26 mouse cellular contexts compared by ENCODE assay signal in genomic region chr1:20981764-20982163, GRCm38 (mm10). TPM values are rescaled to one million over a fixed set of nuclear protein-coding genes. Genes with fewer than 3 reads are reported as not detected.
A peak's percentile ranks its signal among the peaks of the same experiment; 100 is the strongest.
DNase-seq lines count a peak whose midpoint lies in the region; ATAC-seq and TF ChIP-seq lines count a peak whose summit lies in the region.
"Had no signal": no experiment of that assay in that cellular context is flagged by ENCODE, and none has a peak within 500 bp of the region (broad histone marks: within the 10 kb centered on the region; RNA-seq: fewer than 3 reads in every experiment).

No protein-coding gene starts in this region.

- H3K4me2 ChIP-seq in heart, embryonic 11.5 days: no peak overlapping the region
- H3K4me2 ChIP-seq: embryonic facial prominence, embryonic 12.5 days; embryonic facial prominence, embryonic 15.5 days; heart, embryonic 12.5 days; heart, embryonic 15.5 days; hindbrain, embryonic 15.5 days had no signal

- intact Hi-C loops in gastrocnemius, postnatal 14 days (cut with DNase I; ENCODE audit: low total_unique reads): no loop called here
- intact Hi-C loops in gastrocnemius, adult 2 months (cut with DNase I): no loop called here

- H3K36me3 ChIP-seq in heart, embryonic 11.5 days (ENCODE audit: control insufficient read depth, insufficient read depth, low read length): no peaks in the 10 kb centered on the region
- H3K36me3 ChIP-seq: embryonic facial prominence, embryonic 12.5 days; embryonic facial prominence, embryonic 15.5 days; heart, embryonic 12.5 days; heart, embryonic 15.5 days; hindbrain, embryonic 10.5 days; hindbrain, embryonic 15.5 days had no signal

- no peak overlapping the region for H3K27ac ChIP-seq in heart, embryonic 11.5 days (ENCODE audit: low read depth, low read length)
- no peak overlapping the region for H3K27ac ChIP-seq in gastrocnemius, adult 2 months
- H3K27ac ChIP-seq: embryonic facial prominence, embryonic 12.5 days; embryonic facial prominence, embryonic 15.5 days; heart, embryonic 15.5 days; hindbrain, embryonic 10.5 days; hindbrain, embryonic 15.5 days had no signal

- H3K9me3 ChIP-seq in heart, embryonic 11.5 days (replicated peaks; ENCODE audit: control insufficient read depth, low read length): no peaks in the 10 kb centered on the region
- H3K9me3 ChIP-seq: embryonic facial prominence, embryonic 12.5 days; embryonic facial prominence, embryonic 15.5 days; heart, embryonic 12.5 days; heart, embryonic 15.5 days; hindbrain, embryonic 10.5 days; hindbrain, embryonic 15.5 days had no signal

- no peak overlapping the region for H3K9ac ChIP-seq in heart, embryonic 11.5 days (ENCODE audit: low read depth, low read length)
- H3K9ac ChIP-seq: embryonic facial prominence, embryonic 12.5 days; embryonic facial prominence, embryonic 15.5 days; forebrain, postnatal 0 days; heart, embryonic 12.5 days; heart, embryonic 15.5 days; hindbrain, embryonic 15.5 days had no signal

- WGBS in heart, embryonic 11.5 days (ENCODE audit: insufficient replicate concordance): 83% methylated on average over 6 of the region's 6 CpGs

- no peaks in the 10 kb centered on the region for H3K4me1 ChIP-seq in heart, embryonic 11.5 days (ENCODE audit: control insufficient read depth, insufficient read depth, low read length)
- H3K4me1 ChIP-seq: embryonic facial prominence, embryonic 12.5 days; embryonic facial prominence, embryonic 15.5 days; heart, embryonic 12.5 days; heart, embryonic 15.5 days; hindbrain, embryonic 15.5 days had no signal

- H3K27me3 ChIP-seq in heart, embryonic 11.5 days (ENCODE audit: control insufficient read depth, insufficient read depth, low read length): no peaks in the 10 kb centered on the region
- H3K27me3 ChIP-seq: embryonic facial prominence, embryonic 12.5 days; embryonic facial prominence, embryonic 15.5 days; heart, embryonic 12.5 days; heart, embryonic 15.5 days; hindbrain, embryonic 15.5 days had no signal

- H3K4me3 ChIP-seq in heart, embryonic 11.5 days (ENCODE audit: low read depth, low read length): no peak overlapping the region
- no peak overlapping the region for H3K4me3 ChIP-seq in gastrocnemius, adult 2 months
- H3K4me3 ChIP-seq: embryonic facial prominence, embryonic 12.5 days; embryonic facial prominence, embryonic 15.5 days; heart, embryonic 12.5 days; heart, embryonic 15.5 days; hindbrain, embryonic 10.5 days; hindbrain, embryonic 15.5 days had no signal

- peak; percentile 35 for DNase-seq in heart, adult 11 months
- no peak for DNase-seq in gastrocnemius, postnatal 14 days
- no peak for DNase-seq in gastrocnemius, adult 2 months
- no peak for DNase-seq in left cerebral cortex, adult 8-10 months (ENCODE audit: low spot score in 2 of 2)
- DNase-seq: adrenal gland, postnatal 14 days; B cell, adult 2 months; cerebellum, adult 18-20 months; cerebellum, adult 9-10 months; cerebellum, postnatal 14 days; forebrain, postnatal 0 days; gastrocnemius, postnatal 25 days; heart, postnatal 10 days; heart, postnatal 36 days; kidney, adult 18-20 months had no signal

- no peak for ATAC-seq in heart, embryonic 11.5 days (replicated peaks; ENCODE audit: insufficient number of reproducible peaks, low FRiP score, low TSS enrichment)
- ATAC-seq in CD4-positive, CD25-positive, alpha-beta regulatory T cell, adult 4 months: peak; percentile 63
- peak; percentile 34; the same call in 1 of the 2 replicates for ATAC-seq in common myeloid progenitor, adult 5-6 weeks (replicated peaks; ENCODE audit: low read depth, poor library complexity, severe bottlenecking)
- ATAC-seq in inflammation-experienced regulatory T-cells, adult 6 months: peak; percentile 66
- ATAC-seq: forebrain, embryonic 14.5 days; forebrain, postnatal 0 days; intestine, embryonic 16.5 days had no signal

- TF ChIP-seq CTCF in gastrocnemius, adult 2 months (IDR thresholded peaks at IDR 0.05): no peak

RNA-seq across cellular contexts. Expression of gene Efhc1, which starts 30.3 kb away (rescaled TPM):
- 0.66 and 1.3 TPM in 2 replicates for polyA plus RNA-seq in heart, embryonic 11.5 days (2014; fragmentation: Nextera tagmentation; extraction: Ambion mirVana)
- polyA plus RNA-seq in CD4-positive, CD25-positive, alpha-beta regulatory T cell, adult 4 months (2017; shearing (Covaris generic)): 1 to 10 TPM in 1 of 2 experiments, under 1 TPM in 1; 0.54 to 1.2 TPM
- 0.73 TPM in 1 of 2 replicates, not detected in the other for total RNA-seq in common myeloid progenitor, adult 5-6 weeks (2017)
- under 1 TPM; 0.47 to 0.87 (median 0.70) TPM for polyA plus RNA-seq in inflammation-experienced regulatory T-cells, adult 6 months (2017; shearing (Covaris generic))
- total RNA-seq in gastrocnemius, postnatal 14 days (2021): 1 to 10 TPM in 1 of 2 experiments, under 1 TPM in 1; 0.97 to 1.2 TPM
- total RNA-seq in gastrocnemius, adult 2 months (2021): under 1 TPM; 0.18 to 0.50 TPM
- 1 to 10 TPM; 1.2 to 2.5 (median 2.3) TPM for total RNA-seq in left cerebral cortex, adult 8-10 months (2022)
